Mouse (Mus musculus) layer of hippocampus, postnatal 36 days (tissue): Measurements from ENCODE around the gene Gstp1. TPM values are rescaled to one million over a fixed set of nuclear protein-coding genes. Genes with fewer than 3 reads are reported as not detected.

Source experiments
- DNase-seq, 2 experiments: peaks; one replicate each; pipeline ENCODE4 v3.0.0; 2022
- total RNA-seq, 2 experiments: library from RNA; stranded (reverse); gene quantifications; 2 replicates each; pipeline ENCODE4 v1.2.3; 2021

The Gstp1 gene
- total RNA-seq, 2 experiments from 2014 or later, result 377 to 393 TPM

DNA sequence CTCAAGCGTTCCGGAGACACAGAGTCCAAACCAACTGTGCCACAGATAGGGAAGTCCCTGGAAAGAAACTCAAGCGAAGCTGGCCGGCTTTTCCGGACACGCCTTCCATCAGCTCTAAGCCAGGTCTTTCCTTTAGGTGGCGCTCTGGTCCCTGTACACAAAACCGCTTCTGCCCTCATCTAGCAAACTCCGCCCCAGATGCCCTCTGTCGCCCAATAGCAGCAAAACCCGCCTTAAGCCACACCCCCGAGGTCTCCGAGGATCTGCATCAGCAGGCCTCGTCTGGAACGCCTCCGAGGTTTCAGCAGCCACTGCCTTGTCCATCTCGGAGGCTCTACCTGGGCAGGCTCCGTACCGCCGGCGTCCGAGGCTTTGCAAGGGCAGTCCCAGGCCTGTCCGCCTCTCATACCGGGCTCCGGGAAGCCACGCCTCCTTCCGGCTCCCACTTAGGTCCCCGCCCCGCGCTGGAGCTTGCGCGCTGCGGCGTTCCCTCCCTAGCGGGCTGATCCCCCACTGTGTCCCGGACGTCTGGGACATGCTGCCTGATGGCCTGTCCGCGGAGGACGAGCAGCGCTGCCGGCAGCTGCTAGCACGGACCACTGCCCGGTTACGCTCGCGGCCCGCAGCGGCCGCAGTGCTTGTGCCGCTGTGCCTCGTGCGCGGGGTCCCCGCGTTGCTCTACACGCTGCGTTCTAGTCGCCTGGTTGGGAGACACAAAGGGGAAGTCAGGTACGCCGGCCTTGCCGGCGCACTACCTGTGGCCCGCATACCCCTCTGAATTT is 37.5 kb downstream of the Gstp1 start, which contains the start of the genes Nudt8 and Gm49405:
TSS of gene Nudt8 (plus strand) at position 462 of the 782 bp plus-strand sequence.
TSS of gene Gm49405 (plus strand) at position 508 of the 782 bp plus-strand sequence.
- peak; percentile 96 to 97 for DNase-seq

DNA sequence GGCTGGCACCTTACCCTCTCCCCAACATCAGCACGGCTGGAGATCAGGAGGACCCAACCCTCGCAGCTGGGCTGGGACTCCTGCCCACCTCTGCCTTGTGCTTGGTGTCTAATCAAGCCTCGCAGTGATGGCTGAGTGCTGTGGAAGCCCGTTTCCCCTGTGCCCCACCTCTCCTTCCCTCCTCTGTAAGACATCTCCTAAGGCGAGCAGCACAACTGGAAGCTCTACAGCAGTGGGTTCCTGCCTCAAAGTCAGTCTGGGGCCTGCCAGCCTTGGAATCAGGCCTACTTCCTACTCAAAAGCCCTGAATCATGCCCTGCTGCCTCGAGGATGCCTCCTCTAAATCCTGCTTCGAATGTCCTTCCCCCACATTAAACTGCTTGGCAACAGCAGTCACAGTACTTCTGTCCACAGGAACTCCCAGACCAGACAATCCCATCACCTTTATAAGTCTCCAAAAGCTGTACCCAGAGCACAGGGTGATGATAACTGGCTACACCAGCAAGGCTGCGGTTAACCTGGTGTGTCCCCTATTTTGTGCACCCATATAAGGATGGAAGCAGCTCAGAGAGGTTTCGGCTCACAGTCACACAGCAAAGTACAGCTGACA is 38.6 kb downstream of the Gstp1 start:
- no peak for DNase-seq

DNA sequence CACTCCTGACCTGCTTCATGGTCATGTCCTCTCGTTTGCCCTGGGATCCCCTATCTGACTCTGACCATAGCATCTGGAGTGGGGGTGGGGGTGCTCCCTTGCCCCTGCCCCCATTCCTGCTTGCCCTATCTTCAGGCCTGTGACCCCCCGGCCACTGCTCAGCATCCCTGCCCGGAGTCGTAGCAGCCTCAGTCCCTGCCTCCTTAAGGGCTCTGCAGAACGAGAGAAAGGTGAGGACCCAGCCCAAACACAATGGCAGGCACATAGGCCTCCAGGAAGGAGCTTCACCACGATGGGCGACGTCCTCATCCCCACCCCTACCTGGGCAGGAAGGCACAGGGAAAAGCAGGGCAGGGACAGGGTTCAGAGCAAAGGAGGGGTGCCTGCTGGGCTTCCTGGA is 39.5 kb downstream of the Gstp1 start:
- no peak for DNase-seq

DNA sequence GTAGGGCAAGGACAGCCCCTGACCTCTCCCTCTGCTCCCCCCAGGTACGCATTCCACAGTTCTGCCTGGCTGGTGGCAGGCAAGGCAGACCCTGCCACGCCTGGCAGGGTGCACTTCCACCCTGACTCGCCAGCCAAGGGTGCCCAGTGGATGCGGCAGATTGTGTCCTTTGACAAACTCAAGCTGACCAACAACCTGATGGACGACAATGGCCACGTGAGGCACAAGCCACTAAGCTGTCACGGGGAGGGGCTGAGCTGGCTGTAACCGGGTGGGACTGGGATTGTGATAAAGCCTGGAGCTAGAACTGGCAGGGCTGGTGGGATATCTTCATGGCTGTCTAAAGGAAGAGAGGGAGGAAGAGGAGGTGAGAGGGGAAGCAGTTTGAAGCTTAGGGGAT is 40.6 kb downstream of the Gstp1 start:
- DNase-seq, result no peak

DNA sequence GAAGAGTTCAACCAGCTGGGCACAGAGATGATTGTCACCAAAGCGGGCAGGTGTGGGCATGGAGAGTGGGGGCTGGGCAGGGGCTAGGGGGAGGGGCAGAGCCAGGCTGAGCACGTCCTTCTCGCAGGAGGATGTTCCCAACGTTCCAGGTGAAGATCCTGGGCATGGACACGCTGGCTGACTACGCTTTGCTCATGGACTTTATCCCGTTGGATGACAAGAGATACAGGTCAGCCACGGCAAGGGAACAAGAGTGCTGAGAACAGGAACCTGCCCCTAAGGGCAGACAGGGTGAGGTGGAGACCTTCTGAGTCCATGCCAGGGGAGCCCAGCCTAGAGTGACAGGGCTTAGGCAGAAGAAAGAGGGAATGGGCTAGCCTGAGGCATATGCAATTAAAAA is 41.0 kb downstream of the Gstp1 start:
- no peak for DNase-seq

DNA sequence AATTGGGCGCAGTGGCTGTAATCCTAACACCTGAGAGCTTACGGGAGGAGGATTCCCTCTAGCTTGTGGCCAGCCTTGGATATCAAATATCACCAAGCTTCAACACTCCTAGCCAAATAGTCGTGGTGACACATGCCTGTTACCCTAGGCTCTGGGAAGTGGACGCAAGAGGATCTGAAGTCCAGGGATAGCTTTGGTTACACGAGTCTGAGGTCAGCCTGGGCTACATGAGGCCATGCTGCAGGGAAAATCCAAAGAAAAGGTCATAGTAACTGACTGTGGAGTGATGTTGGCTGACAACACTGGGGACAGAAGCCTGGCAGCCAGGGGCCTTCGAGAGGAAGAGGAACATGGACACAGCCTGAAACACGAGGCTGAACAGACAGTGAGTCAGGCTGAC is 41.7 kb downstream of the Gstp1 start:
- DNase-seq, result no peak

DNA sequence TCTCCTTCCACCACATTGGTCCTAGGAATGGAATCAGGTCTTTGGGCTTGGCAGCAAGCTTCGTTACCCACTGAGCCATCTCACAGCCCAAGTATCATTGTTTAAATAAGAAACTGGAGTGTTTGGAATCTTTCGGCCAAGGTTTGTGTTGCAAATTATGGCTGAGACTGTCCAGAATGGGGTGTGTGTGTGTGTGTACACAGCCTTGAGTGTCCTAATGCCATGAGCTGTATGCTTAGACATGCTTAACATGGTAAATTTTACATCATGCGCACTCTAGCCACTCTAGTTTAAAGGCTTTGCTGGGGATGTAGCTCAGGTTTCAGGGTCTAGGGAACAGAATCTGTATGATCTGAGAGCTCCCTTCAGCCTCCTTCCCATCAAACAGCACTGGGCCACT is 42.3 kb downstream of the Gstp1 start:
- DNase-seq, result no peak

DNA sequence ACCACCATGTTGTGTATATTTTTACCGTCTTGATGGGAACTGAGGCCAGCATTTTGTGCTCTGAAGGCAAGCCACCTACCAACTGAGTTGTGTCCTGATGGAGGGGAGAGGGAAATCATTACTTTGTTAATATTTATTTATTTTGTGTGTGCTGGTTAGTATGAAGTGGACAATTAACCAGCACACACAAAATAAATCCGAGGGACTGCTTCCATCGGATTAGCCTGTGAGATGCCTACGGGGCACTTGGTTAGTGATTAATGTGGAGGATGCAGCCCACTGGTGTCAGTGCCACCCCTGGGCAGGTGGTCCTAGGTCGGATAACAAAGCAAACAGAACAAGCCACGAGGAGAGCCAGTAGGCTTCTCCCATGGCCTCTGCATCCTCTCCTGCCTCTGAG is 42.9 kb downstream of the Gstp1 start:
- DNase-seq, result no peak

DNA sequence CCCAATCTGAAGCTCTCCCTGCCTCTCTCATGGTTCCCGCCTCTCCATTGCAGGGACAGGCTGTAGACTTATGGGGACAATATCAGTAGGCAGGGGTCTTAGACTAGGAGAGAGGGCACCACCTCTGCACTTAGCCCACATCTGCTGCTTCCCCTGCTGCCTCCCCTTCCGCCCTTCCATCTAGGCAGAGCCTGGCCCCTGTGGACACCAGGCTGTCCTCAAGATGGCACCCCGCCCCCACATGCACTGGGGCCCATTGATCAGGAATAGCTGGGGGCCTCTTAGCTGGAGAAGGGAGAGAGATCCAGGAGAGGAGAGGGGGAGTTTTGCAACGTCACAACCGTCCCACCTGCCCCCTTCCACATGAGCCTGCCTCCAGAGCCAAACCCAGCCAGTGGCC is 45.4 kb downstream of the Gstp1 start, which contains the start of gene Tbx10:
TSS of gene Tbx10 (plus strand) at position 337 of the 400 bp plus-strand sequence.
- no peak for DNase-seq

DNA sequence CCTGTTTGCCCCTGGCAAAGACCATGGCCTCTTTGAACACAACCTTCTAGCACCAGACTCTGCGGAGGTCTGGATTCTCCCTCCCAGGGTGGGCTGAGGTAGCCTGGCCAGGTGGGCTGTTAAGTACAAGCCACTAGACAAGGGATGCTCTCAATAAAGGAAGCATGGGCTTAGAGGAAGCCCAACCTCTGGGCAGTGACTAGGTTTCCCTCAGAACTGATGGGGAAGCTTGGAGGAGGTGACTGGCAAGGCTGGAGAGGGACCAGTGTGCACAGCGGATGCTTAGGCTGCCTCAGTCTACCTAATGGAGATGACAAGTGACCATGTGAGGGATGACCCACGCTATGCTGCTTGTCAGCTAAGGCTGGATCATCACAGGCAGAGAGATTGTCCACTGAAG is 45.8 kb downstream of the Gstp1 start:
- no peak for DNase-seq

DNA sequence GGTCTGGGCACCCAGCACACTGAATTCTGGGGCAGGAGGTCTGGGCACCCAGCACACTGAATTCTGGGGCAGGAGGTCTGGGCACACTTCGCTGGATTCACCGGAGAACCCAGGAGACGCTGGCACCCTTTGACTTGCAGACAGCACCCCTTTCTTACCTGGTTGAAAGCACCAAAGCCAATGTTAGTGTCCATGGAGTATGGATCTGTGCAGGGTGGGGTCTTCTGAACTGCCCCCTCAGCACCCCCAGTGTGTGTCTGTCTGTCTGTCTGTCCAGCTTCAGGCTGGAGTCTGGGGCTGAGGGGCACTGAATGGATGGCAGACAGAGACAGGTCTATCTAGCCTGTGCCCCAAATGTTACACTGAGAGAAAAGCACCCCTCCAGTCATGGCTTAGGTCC is 46.2 kb downstream of the Gstp1 start:
- DNase-seq, result no peak

DNA sequence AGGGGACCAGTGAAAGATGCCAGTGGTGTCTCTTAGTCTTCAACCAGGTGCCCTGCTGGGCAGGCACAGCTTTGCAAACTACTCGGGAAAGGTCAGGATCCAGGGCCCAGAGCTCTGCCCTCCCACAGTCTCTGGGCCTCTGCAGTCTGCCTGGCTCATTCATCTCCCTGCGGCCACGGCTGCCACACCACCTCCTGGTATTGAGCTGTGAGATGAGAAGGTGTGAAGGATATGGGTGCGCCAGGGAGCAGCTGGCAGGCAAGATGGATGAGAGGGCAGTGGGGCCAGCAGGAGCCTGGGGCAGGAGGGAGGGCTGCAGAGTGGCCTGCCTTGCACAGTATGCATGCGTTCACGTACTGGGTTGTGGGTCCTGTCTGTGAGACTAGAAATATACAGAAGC is 47.0 kb downstream of the Gstp1 start:
- no peak for DNase-seq

DNA sequence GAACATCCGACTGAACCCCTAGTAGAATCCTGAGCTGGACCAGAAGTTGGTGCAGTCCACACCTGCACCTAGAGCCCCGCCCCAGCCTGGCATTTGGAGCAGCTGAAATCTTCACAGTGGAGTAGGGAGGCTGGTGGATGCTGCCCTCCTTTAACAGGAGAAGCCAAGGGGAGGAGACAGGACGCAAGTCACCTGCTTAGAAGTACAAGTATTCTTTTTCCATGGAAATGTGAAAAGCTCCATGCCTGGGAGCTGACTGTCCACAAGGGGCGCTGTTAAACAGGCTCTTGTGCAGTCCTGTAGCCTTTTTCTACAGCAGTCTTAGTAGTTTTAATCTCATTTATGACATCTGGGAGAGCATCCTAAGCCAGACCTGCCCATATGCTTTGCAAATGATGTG is 49.0 kb downstream of the Gstp1 start:
- no peak for DNase-seq

DNA sequence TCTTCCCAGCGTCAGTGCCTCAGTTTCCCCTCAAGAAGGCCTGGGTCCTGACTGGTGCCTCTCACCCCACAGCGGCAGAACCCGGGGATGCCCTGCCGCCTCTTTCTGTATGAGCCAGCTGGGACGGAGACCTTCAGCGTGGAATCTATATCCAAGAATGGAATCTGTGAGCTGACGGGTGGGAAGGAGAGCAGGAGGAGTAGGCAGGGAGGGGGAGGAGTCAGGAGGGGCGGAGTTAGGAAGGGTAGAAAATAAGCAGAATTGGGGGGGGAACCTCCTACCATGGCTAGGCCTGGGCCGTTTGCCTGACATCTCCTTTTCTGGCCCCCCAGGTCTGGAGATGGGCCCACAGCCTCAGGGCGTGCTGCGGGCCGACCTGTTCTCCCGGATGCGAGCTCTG is 49.7 kb downstream of the Gstp1 start:
- no peak for DNase-seq

DNA sequence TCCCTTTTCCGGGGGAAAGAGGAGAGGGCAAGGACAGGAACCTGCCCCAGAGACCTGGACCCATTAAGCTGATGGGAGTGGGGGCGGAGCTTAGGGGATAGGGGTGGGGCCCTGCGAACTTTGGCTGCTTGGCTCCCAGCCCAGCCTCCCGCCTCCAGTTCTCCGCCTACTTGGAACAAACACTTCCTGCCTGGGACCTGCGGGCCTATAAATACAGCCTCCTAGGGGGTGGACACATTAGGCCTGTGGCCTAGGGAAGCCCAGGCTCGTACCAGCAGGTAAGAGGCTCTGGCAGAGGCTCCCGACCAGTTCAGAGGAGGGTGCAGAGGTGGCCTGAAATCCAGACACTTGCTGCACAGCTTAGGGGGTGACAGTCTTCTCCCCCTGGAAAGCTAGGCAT is 51.5 kb downstream of the Gstp1 start, which contains the start of gene Acy3:
TSS of gene Acy3 (plus strand) at position 237 of the 400 bp plus-strand sequence.
- DNase-seq, result peak; percentile 42 to 55

Other genes starting within 250 kb of the Gstp1 start
- 100 to 1,000 TPM; 106 to 122 TPM for gene Chka, start 186.2 kb downstream of the Gstp1 start, total RNA-seq
- 10 to 100 TPM; 20.2 to 22.4 TPM for gene Tcirg1, start 130.9 kb downstream of the Gstp1 start, total RNA-seq
- gene Ndufs8, start 125.2 kb downstream of the Gstp1 start, total RNA-seq, result 100 to 1,000 TPM; 133 to 144 TPM
- gene Aldh3b1, start 108.2 kb downstream of the Gstp1 start, total RNA-seq, result 1 to 10 TPM; 2.8 to 3.0 TPM
- 10 to 100 TPM; 14.2 to 14.5 TPM for gene Unc93b1, start 102.8 kb downstream of the Gstp1 start, total RNA-seq
- gene Aldh3b3, start 79.3 kb downstream of the Gstp1 start, total RNA-seq, result not detected
- gene Aldh3b2, start 65.7 kb downstream of the Gstp1 start, total RNA-seq, result under 1 TPM; 0.72 to 0.86 TPM
- 1 to 10 TPM; 1.4 TPM for gene Acy3, start 51.4 kb downstream of the Gstp1 start, total RNA-seq
- gene Tbx10, start 45.2 kb downstream of the Gstp1 start, total RNA-seq, result not detected
- 10 to 100 TPM in 1 of 2 experiments, 1 to 10 TPM in 1; 8.2 to 11.1 TPM for gene Nudt8, start 37.4 kb downstream of the Gstp1 start, total RNA-seq
- gene Gm49405, start 37.4 kb downstream of the Gstp1 start, total RNA-seq, result 1 to 10 TPM; 1.4 to 2.1 TPM
- gene Doc2g, start 34.7 kb downstream of the Gstp1 start, total RNA-seq, result 1 to 10 TPM; 4.2 to 4.4 TPM
- 100 to 1,000 TPM; 238 to 250 TPM for gene Ndufv1, start 25.2 kb downstream of the Gstp1 start, total RNA-seq
- 10 to 100 TPM; 36.3 to 43.5 TPM for gene Gstp2, start 8.0 kb upstream of the Gstp1 start, total RNA-seq
- not detected for gene Gstp3, start 21.6 kb upstream of the Gstp1 start, total RNA-seq
- not detected for gene Cabp2, start 43.6 kb upstream of the Gstp1 start, total RNA-seq
- 10 to 100 TPM; 29.7 to 46.0 TPM for gene Cdk2ap2, start 59.2 kb upstream of the Gstp1 start, total RNA-seq
- gene Pitpnm1, start 62.0 kb upstream of the Gstp1 start, total RNA-seq, result 100 to 1,000 TPM; 169 to 174 TPM
- gene Aip, start 87.9 kb upstream of the Gstp1 start, total RNA-seq, result 100 to 1,000 TPM; 108 to 128 TPM
- gene Gpr152, start 101.8 kb upstream of the Gstp1 start, total RNA-seq, result under 1 TPM; 0.10 TPM
- gene Cabp4, start 106.0 kb upstream of the Gstp1 start, total RNA-seq, result under 1 TPM; 0.17 to 0.28 TPM
- gene Coro1b, start 110.6 kb upstream of the Gstp1 start, total RNA-seq, result 10 to 100 TPM; 83.8 to 90.0 TPM
- gene Ptprcap, start 115.6 kb upstream of the Gstp1 start, total RNA-seq, result 1 to 10 TPM; 1.6 to 3.8 TPM
- 10 to 100 TPM; 34.5 to 45.1 TPM for gene Rps6kb2, start 125.4 kb upstream of the Gstp1 start, total RNA-seq
- gene Carns1, start 137.5 kb upstream of the Gstp1 start, total RNA-seq, result 1 to 10 TPM; 7.1 to 9.9 TPM
- gene Tbc1d10c, start 153.3 kb upstream of the Gstp1 start, total RNA-seq, result 1 to 10 TPM in 1 of 2 experiments, under 1 TPM in 1; 0.56 to 1.3 TPM
- 100 to 1,000 TPM; 255 to 265 TPM for gene Ppp1ca, start 154.1 kb upstream of the Gstp1 start, total RNA-seq
- gene Rad9a, start 163.7 kb upstream of the Gstp1 start, total RNA-seq, result 1 to 10 TPM; 5.5 to 7.1 TPM
- under 1 TPM; 0.32 to 0.83 TPM for gene Clcf1, start 176.3 kb upstream of the Gstp1 start, total RNA-seq
- gene AC109138.7, start 176.4 kb upstream of the Gstp1 start, total RNA-seq, result not detected
- gene Pold4, start 193.9 kb upstream of the Gstp1 start, total RNA-seq, result 10 to 100 TPM; 12.4 to 16.6 TPM
- 10 to 100 TPM; 53.4 to 59.5 TPM for gene Ssh3, start 231.2 kb upstream of the Gstp1 start, total RNA-seq
- gene Ankrd13d, start 245.2 kb upstream of the Gstp1 start, total RNA-seq, result 10 to 100 TPM; 65.2 to 66.9 TPM